Mouse (Mus musculus) retina, postnatal 1 day (tissue): ENCODE measurements at regions not wholly inside any gene's neighbourhood (a gene's known extent, or its start where the extent isn't known, plus 50 kb on each side); places are given as distances from the start of the nearest gene placed in this dataset.

Experiments
- DNase-seq: peaks from one replicate; pipeline ENCODE4 v3.0.0-alpha.2; 2012

GRCm38 (mm10) chr3:150109561-150109960 is 1119.2 kb upstream of the Adgrl2 start:
- DNase-seq: peak; percentile 65

GRCm38 (mm10) chr3:150112231-150112630 is 1121.9 kb upstream of the Adgrl2 start:
- no peak for DNase-seq

GRCm38 (mm10) chr3:150119866-150120265 is 1129.5 kb upstream of the Adgrl2 start:
- no peak for DNase-seq

GRCm38 (mm10) chr3:150146635-150147034 is 1156.3 kb upstream of the Adgrl2 start:
- DNase-seq: no peak

GRCm38 (mm10) chr3:150151152-150151822 is 1160.9 kb upstream of the Adgrl2 start:
- DNase-seq: peak; percentile 12

GRCm38 (mm10) chr3:150151823-150152158 is 1161.4 kb upstream of the Adgrl2 start:
- no peak for DNase-seq

GRCm38 (mm10) chr3:150152893-150153292 is 1162.5 kb upstream of the Adgrl2 start:
- no peak for DNase-seq

GRCm38 (mm10) chr3:150185807-150186206 is 1195.5 kb upstream of the Adgrl2 start:
- DNase-seq: no peak

- no peak for DNase-seq
Measured at GRCm38 (mm10) chr3:150193132-150193531, 1202.8 kb upstream of the Adgrl2 start.

GRCm38 (mm10) chr3:150198492-150198891 is 1208.1 kb upstream of the Adgrl2 start:
- peak; percentile 37 for DNase-seq

- DNase-seq: no peak
Measured at GRCm38 (mm10) chr3:150205902-150206301, 1215.5 kb upstream of the Adgrl2 start.

GRCm38 (mm10) chr3:150233279-150233678 is 1204.4 kb upstream of the Adgrl4 start:
- DNase-seq: no peak

GRCm38 (mm10) chr3:150236946-150237600 is 1200.6 kb upstream of the Adgrl4 start:
- no peak for DNase-seq

GRCm38 (mm10) chr3:150275038-150275437 is 1162.6 kb upstream of the Adgrl4 start:
- DNase-seq: no peak

GRCm38 (mm10) chr3:150296057-150296710 is 1141.5 kb upstream of the Adgrl4 start:
- DNase-seq: peak; percentile 1

- DNase-seq: no peak
Measured at GRCm38 (mm10) chr3:150328811-150329210, 1108.9 kb upstream of the Adgrl4 start.

- DNase-seq: peak; percentile 32
Measured at GRCm38 (mm10) chr3:150352139-150352725, 1085.5 kb upstream of the Adgrl4 start.

GRCm38 (mm10) chr3:150365766-150366165 is 1071.9 kb upstream of the Adgrl4 start:
- no peak for DNase-seq

GRCm38 (mm10) chr3:150384996-150385627 is 1052.6 kb upstream of the Adgrl4 start:
- DNase-seq: peak; percentile 56

- no peak for DNase-seq
Measured at GRCm38 (mm10) chr3:150401694-150402301, 1035.9 kb upstream of the Adgrl4 start.

- no peak for DNase-seq
Measured at GRCm38 (mm10) chr3:150406086-150406485, 1031.6 kb upstream of the Adgrl4 start.

- DNase-seq: no peak
Measured at GRCm38 (mm10) chr3:150415277-150415676, 1022.4 kb upstream of the Adgrl4 start.

GRCm38 (mm10) chr3:150416447-150416846 is 1021.2 kb upstream of the Adgrl4 start:
- DNase-seq: no peak
